ENCODE assay signal across 9 mouse cellular contexts in the genomic region with DNA sequence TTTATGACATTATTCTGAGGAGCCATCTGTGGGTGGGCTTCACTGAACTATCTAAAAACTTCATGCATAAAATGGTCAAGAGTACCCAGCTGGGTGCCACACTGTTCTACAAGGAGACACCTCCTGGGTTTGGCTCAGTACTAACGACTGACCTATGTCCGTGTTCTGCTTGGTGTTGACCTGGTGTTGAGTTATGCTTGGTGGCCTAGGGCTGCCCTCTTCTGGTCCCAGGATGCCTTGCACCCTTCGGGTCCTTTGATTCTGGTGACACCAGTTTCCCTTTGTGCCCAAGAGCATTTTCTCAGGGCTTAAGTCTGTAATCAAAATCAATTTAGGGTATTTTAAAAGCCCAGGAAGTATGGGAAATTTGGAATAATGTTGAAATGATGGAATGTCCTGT. TPM values are rescaled to one million over a fixed set of nuclear protein-coding genes. Genes with fewer than 3 reads are reported as not detected.
DNase-seq lines count a peak whose midpoint lies in the region; ATAC-seq and TF ChIP-seq lines count a peak whose summit lies in the region.
"Had no signal": no experiment of that assay in that cellular context is flagged by ENCODE, and none has a peak within 500 bp of the region (broad histone marks: within the 10 kb centered on the region; RNA-seq: fewer than 3 reads in every experiment).

No protein-coding gene starts in this region.

- in situ Hi-C loops in ES-E14 (cut with MboI; ENCODE audit: low sequenced_read_pairs in 2 of 2, unreplicated experiment in 2 of 2) = no loop called here

- no peaks in the 10 kb centered on the region for H3K4me1 ChIP-seq in ES-E14 (ENCODE audit: control insufficient read depth in 2 of 2, insufficient read depth in 2 of 2, low read length in 2 of 2, poor library complexity in 1 of 2)
- no peaks in the 10 kb centered on the region for H3K4me1 ChIP-seq in embryonic fibroblast, embryonic 13.5 days (ENCODE audit: control insufficient read depth, insufficient read depth, low read length)
- no peaks in the 10 kb centered on the region for H3K4me1 ChIP-seq in limb, embryonic 11.5 days (ENCODE audit: control insufficient read depth, insufficient read depth, low read length)

- 11% methylated on average over 3 of the region's 3 CpGs for WGBS in limb, embryonic 11.5 days

- no peak overlapping the region for H3K27ac ChIP-seq in left cerebral cortex, adult 2 months
- H3K27ac ChIP-seq in ES-E14 (ENCODE audit: insufficient read depth, low read depth, low read length, poor library complexity, severe bottlenecking) = no peak overlapping the region
- H3K27ac ChIP-seq in embryonic fibroblast, embryonic 13.5 days (ENCODE audit: insufficient read depth, low read length) = no peak overlapping the region
- no peak overlapping the region for H3K27ac ChIP-seq in limb, embryonic 11.5 days (replicated peaks; ENCODE audit: low read depth, low read length)
- H3K27ac ChIP-seq: heart, embryonic 13.5 days had no signal

- no peaks in the 10 kb centered on the region for H3K27me3 ChIP-seq in limb, embryonic 11.5 days (ENCODE audit: control insufficient read depth, insufficient read depth, low read length)

- no peak overlapping the region for H3K9ac ChIP-seq in ES-E14 (ENCODE audit: insufficient read depth, low read depth, low read length, poor library complexity, severe bottlenecking)
- H3K9ac ChIP-seq in limb, embryonic 11.5 days (ENCODE audit: low read length) = no peak overlapping the region
- H3K9ac ChIP-seq: heart, embryonic 13.5 days had no signal

- no peaks in the 10 kb centered on the region for H3K36me3 ChIP-seq in ES-E14 (ENCODE audit: control insufficient read depth, insufficient read depth, low read length, poor library complexity, severe bottlenecking)
- no peaks in the 10 kb centered on the region for H3K36me3 ChIP-seq in limb, embryonic 11.5 days (ENCODE audit: control insufficient read depth, insufficient read depth, low read length)
- H3K36me3 ChIP-seq: heart, embryonic 13.5 days had no signal

- no peak overlapping the region for H3K4me3 ChIP-seq in left cerebral cortex, adult 2 months
- no peak overlapping the region for H3K4me3 ChIP-seq in ES-E14 (ENCODE audit: insufficient read depth in 1 of 2, low read depth in 1 of 2, low read length in 2 of 2, poor library complexity in 1 of 2, severe bottlenecking in 1 of 2)
- H3K4me3 ChIP-seq in embryonic fibroblast, embryonic 13.5 days (ENCODE audit: insufficient read depth, low read length) = no peak overlapping the region
- H3K4me3 ChIP-seq in limb, embryonic 11.5 days (ENCODE audit: low read depth, low read length) = no peak overlapping the region
- H3K4me3 ChIP-seq: heart, embryonic 13.5 days had no signal

- TF ChIP-seq POLR2A in embryonic fibroblast, embryonic 13.5 days (IDR thresholded peaks at IDR 0.05; ENCODE audit: low read depth, low read length) = no peak

- TF ChIP-seq CTCF in left cerebral cortex, adult 2 months (IDR thresholded peaks at IDR 0.05) = peak; percentile 72
- peak; percentile 78; the same call in 1 of the 2 replicates for TF ChIP-seq CTCF in embryonic fibroblast, embryonic 13.5 days (IDR thresholded peaks at IDR 0.05; ENCODE audit: borderline replicate concordance, insufficient read depth, low read length)

- no peaks in the 10 kb centered on the region for H3K9me3 ChIP-seq in ES-E14 (ENCODE audit: control insufficient read depth, insufficient read depth, low read depth, low read length)
- no peaks in the 10 kb centered on the region for H3K9me3 ChIP-seq in limb, embryonic 11.5 days (ENCODE audit: control insufficient read depth, low read length)
- H3K9me3 ChIP-seq: heart, embryonic 13.5 days had no signal

- intact Hi-C loops in left cerebral cortex, adult 2 months (cut with DNase I) = loop anchor here (1.0 kb wide), 1 partner anchor 25 kb away; no protein-coding TSS in a partner anchor
- intact Hi-C loops in left cerebral cortex, postnatal 10 days (cut with DNase I) = no loop called here

- ATAC-seq in limb, embryonic 11.5 days (ENCODE audit: insufficient number of reproducible peaks, low FRiP score, low TSS enrichment, low read depth) = no peak

- peak in 1 of 2 experiments; percentile 40 for DNase-seq in left cerebral cortex, adult 2 months (ENCODE audit: extremely low spot score in 1 of 2, low spot score in 2 of 2)
- DNase-seq in left cerebral cortex, postnatal 10 days (ENCODE audit: extremely low spot score in 1 of 2, low spot score in 2 of 2) = no peak
- DNase-seq in ES-E14 (ENCODE audit: low read depth, low spot score) = peak; percentile 7
- peak; percentile 57 to 65 for DNase-seq in adrenal gland, postnatal 36 days
- peak; percentile 51 for DNase-seq in limb, embryonic 11.5 days (ENCODE audit: low spot score)
- DNase-seq in skeletal muscle tissue, adult 2 months (ENCODE audit: low read depth, low spot score) = peak; percentile 69
- DNase-seq in yolk sac, embryonic 10.5 days (ENCODE audit: low spot score) = no peak

- H3K4me2 ChIP-seq in limb, embryonic 11.5 days (ENCODE audit: low read depth, severe bottlenecking) = no peak overlapping the region
- H3K4me2 ChIP-seq: heart, embryonic 13.5 days had no signal

TF ChIP-seq in ES-E14, 5 proteins besides CTCF, POLR2A, EP300 and RAD21:
- TF ChIP-seq ZC3H11A (IDR thresholded peaks at IDR 0.05; ENCODE audit: borderline replicate concordance, low read depth, low read length) (0 out of 2 replicates have a peak, but pooled peaks have one; percentile 6), MAFK (IDR thresholded peaks at IDR 0.05; ENCODE audit: insufficient read depth, low read depth, low read length) (no peak), CHD2 (IDR thresholded peaks at IDR 0.05; ENCODE audit: low read depth, low read length) (no peak)

RNA-seq across cellular contexts. Expression of a gene that starts 23.5 kb away (rescaled TPM):
- 1 to 10 TPM; 1.3 to 1.8 TPM for total RNA-seq in left cerebral cortex, adult 2 months (2021)
- 1 to 10 TPM; 1.5 to 2.4 TPM for total RNA-seq in left cerebral cortex, postnatal 10 days (2021)
- total RNA-seq in ES-E14 (2012; rRNA removed) = 15.8 and 17.2 TPM in 2 replicates
- under 1 TPM; 0.10 to 0.23 TPM for total RNA-seq in adrenal gland, postnatal 36 days (2021)
- not detected in 2 replicates for polyA plus RNA-seq in embryonic fibroblast, embryonic 13.5 days (2011; ENCODE audit: insufficient read length, low read depth, missing spikeins)
- 0.17 and 0.21 TPM in 2 replicates for polyA plus RNA-seq in limb, embryonic 11.5 days (2014; fragmentation: Nextera tagmentation; extraction: Ambion mirVana)

RNA-seq across cellular contexts. Expression of a gene that starts 25.5 kb away (rescaled TPM):
- 1 to 10 TPM; 1.8 to 2.0 TPM for total RNA-seq in left cerebral cortex, adult 2 months (2021)
- total RNA-seq in left cerebral cortex, postnatal 10 days (2021) = 1 to 10 TPM in 1 of 2 experiments, under 1 TPM in 1; 0.66 to 1.2 TPM
- not detected in 2 replicates for total RNA-seq in ES-E14 (2012; rRNA removed)
- total RNA-seq in adrenal gland, postnatal 36 days (2021) = not detected
- not detected in 2 replicates for polyA plus RNA-seq in embryonic fibroblast, embryonic 13.5 days (2011; ENCODE audit: insufficient read length, low read depth, missing spikeins)
- polyA plus RNA-seq in limb, embryonic 11.5 days (2014; fragmentation: Nextera tagmentation; extraction: Ambion mirVana) = not detected in 2 replicates
- polyA plus RNA-seq: heart, embryonic 13.5 days had no signal

RNA-seq across cellular contexts. Expression of a gene that starts 55.1 kb away (rescaled TPM):
- total RNA-seq in left cerebral cortex, adult 2 months (2021) = 10 to 100 TPM; 67.3 to 74.2 TPM
- total RNA-seq in left cerebral cortex, postnatal 10 days (2021) = 100 to 1,000 TPM; 329 to 393 TPM
- total RNA-seq in ES-E14 (2012; rRNA removed) = 3.0 and 4.4 TPM in 2 replicates
- 1 to 10 TPM; 2.4 TPM for total RNA-seq in adrenal gland, postnatal 36 days (2021)
- polyA plus RNA-seq in embryonic fibroblast, embryonic 13.5 days (2011; ENCODE audit: insufficient read length, low read depth, missing spikeins) = 14.1 and 19.4 TPM in 2 replicates
- 8.9 and 10.2 TPM in 2 replicates for polyA plus RNA-seq in limb, embryonic 11.5 days (2014; fragmentation: Nextera tagmentation; extraction: Ambion mirVana)

Comparison
In these comparisons a context has a peak if more than half of its experiments do, and no peak if none do; other contexts are left out.
1. DNase-seq: peak in ES-E14 (single experiment), adrenal gland, postnatal 36 days (2 of 2), limb, embryonic 11.5 days (single experiment) and skeletal muscle tissue, adult 2 months (single experiment); none in left cerebral cortex, postnatal 10 days (0 of 2) and yolk sac, embryonic 10.5 days (single experiment).
2. RNA of a gene that starts 55.1 kb away (total RNA-seq): 329 to 393 TPM in left cerebral cortex, postnatal 10 days and 67.3 to 74.2 TPM in left cerebral cortex, adult 2 months; 3.0 to 4.4 TPM in ES-E14 and 2.4 TPM in adrenal gland, postnatal 36 days; every median in the first group is over 10 times any median in the second.